Mouse (Mus musculus): Measurements from ENCODE around the gene Atxn1. TPM values are rescaled to one million over a fixed set of nuclear protein-coding genes. Genes with fewer than 3 reads are reported as not detected.

Gene Atxn1
- total RNA-seq, 4 experiments from 2014 or later, result 40.3 to 60.6 (median 42.9) TPM

GRCm38 (mm10) chr13:45685575-45686308, 279.1 kb downstream of the Atxn1 start:
- no peak for DNase-seq (ENCODE audit: low spot score in 2 of 2)

DNA sequence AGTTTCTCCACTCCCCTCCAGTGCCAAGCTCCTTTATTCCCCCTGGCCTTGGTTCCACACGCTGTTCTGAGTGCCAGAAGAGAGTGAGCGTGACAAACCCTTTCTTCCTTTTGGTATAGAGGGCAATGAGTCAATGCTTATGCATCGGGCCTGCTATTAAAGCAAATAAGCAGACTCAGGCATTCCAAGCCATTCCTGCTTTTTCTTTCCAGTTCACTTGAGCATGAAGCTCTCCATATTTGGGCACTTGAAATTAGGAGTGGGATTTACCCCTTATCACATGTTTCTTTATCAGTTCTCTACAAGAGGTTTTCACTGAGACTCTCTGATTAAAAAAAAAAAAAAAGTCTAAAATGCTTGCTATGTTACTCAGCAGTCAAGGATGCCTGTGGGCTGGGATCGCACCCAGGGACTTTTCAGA, 279.9 kb downstream of the Atxn1 start:
- DNase-seq (ENCODE audit: low spot score in 2 of 2), result no peak

- DNase-seq (ENCODE audit: low spot score in 2 of 2), result no peak
Measured at GRCm38 (mm10) chr13:45683991-45684390, 280.8 kb downstream of the Atxn1 start.

GRCm38 (mm10) chr13:45681196-45681595, 283.6 kb downstream of the Atxn1 start:
- DNase-seq (ENCODE audit: low spot score in 2 of 2), result no peak

DNA sequence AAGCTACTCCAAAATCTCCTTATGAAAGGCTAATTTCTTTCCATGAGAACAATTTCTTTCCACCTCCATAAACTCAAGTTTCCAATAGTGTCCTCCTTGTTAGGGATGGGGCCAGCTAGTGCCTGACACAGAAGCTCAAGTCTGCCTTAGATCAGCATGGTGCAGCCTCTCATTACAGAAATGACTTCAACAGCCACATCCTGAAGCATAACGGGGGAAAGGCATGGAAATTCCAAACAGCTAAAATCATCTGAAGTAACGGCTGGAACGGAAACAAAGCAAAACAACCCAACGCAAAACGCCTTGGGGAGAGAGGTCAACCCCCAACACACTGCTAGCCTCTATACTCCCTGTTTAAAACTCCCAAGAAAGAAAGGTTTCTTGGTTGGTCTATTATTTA, 284.2 kb downstream of the Atxn1 start:
- no peak for DNase-seq (ENCODE audit: low spot score in 2 of 2)

DNA sequence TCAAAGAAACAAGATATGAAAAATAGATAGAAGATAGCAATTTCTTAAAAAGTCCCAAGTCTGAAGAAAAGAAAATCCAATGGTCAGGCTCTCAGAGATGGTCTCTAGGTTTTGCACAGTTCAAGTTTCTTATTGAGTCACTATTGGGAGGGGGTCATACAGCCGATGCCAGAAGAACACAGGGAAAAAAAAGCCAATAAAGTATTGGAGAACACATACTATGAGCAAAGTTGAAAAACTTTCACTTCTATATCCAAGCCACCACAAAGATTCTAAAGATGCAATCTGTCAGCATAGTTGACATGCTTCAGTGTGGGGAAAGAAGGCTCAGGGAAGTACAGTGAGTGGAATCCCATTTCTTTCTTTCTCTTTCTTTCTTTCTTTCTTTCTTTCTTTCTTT, 285.7 kb downstream of the Atxn1 start:
- no peak for DNase-seq (ENCODE audit: low spot score in 2 of 2)

DNA sequence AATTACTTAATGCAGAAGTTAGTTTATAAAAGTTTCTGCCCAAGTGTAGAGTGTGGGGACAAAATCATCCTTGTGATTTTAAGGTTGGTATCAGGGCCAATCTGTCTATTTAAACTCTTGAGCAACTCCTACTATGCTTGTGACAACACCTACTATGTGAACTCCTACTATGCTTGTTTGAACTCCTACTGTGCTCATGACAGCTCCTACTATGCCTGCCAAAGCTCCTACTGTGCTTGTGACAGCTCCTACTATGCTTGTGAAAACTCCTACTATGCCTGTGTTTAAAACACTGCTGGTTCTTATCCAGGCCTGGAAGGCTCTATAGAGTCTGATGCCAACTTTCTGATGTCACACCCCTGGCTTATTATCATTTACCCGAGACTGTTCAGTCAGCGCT, 292.2 kb downstream of the Atxn1 start:
- no peak for DNase-seq (ENCODE audit: low spot score in 2 of 2)

DNA sequence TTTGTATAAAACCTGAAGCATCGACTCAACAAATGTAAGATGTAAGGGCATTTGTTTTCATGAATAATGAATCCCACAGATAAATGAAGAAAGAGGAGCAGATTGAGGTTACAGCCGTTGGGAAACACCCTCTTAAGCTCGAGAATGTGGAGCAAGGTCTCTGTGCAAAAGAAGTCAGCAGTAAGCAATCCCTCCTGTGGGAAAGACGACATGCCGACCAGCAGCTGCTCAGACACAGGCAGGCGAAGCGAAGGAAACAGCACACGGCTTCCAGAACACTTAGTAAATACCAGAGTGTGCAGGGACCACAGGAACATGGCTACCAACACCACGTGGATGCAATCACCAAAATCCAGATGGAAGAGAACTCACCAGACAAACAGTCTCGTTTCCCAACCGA, 294.8 kb downstream of the Atxn1 start:
- peak; percentile 20 to 30 for DNase-seq (ENCODE audit: low spot score in 2 of 2)

- DNase-seq (ENCODE audit: low spot score in 2 of 2), result no peak
Measured at GRCm38 (mm10) chr13:45662852-45663251, 302.0 kb downstream of the Atxn1 start.

DNA sequence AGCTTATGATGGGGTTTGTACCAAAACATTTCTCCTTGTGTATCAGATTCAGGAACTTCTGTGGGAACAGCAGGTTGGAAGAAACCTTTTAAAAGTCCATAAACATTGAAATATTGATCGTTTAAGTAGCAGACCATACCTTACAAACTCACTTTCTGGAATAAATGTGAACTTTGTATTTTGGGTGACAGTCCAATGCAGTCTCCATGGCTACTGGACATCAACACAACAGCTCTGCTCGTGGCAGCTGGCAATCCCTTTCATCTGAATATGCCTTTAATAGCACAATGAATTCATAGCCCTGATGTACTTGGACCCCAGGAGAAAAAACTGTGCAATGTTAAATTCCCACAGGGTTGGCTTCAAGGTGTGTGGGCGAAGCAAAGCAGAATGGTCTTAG, 302.6 kb downstream of the Atxn1 start:
- DNase-seq (ENCODE audit: low spot score in 2 of 2), result no peak

- no peak for DNase-seq (ENCODE audit: low spot score in 2 of 2)
Measured at GRCm38 (mm10) chr13:45661283-45662185, 303.3 kb downstream of the Atxn1 start.

DNA sequence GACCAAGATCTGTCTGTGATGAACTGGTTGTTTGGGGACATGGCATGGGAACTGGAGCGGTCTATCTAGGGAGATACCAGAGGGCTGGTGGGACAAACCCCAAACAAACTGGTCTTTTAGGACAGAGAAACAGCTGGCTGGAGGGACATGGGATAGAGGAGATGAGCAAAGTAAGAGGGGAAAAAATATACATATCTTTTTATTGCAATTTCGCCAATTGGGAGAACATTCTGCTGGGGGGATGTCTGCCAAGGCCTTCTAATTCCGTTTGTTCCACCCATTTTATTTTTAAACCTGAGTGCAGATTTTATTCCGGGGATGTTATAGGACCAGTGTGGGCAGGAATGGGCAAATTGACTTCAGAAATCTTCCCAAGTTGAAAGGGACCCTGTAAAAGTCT, 305.0 kb downstream of the Atxn1 start:
- no peak for DNase-seq (ENCODE audit: low spot score in 2 of 2)

DNA sequence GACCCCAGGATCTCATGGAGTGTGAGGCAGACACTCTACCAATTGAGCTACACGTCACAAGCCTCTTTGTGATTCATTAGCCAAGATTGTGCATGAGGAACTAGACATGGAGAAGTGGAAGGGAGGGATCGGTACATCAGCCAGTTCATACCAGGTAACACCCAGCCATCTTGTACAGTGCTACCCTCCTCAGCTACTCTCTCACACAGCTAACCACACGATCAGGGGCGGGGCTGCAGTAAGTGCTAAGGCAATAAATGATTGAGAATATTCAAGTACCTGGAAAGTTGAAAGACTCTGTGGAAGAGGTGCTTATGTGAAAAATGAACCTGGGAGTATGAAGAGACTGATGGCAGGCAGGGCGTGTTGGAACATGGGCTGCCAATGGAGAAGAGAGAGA, 306.5 kb downstream of the Atxn1 start:
- DNase-seq (ENCODE audit: low spot score in 2 of 2), result no peak

GRCm38 (mm10) chr13:45657176-45657575, 307.6 kb downstream of the Atxn1 start:
- DNase-seq (ENCODE audit: low spot score in 2 of 2), result no peak

DNA sequence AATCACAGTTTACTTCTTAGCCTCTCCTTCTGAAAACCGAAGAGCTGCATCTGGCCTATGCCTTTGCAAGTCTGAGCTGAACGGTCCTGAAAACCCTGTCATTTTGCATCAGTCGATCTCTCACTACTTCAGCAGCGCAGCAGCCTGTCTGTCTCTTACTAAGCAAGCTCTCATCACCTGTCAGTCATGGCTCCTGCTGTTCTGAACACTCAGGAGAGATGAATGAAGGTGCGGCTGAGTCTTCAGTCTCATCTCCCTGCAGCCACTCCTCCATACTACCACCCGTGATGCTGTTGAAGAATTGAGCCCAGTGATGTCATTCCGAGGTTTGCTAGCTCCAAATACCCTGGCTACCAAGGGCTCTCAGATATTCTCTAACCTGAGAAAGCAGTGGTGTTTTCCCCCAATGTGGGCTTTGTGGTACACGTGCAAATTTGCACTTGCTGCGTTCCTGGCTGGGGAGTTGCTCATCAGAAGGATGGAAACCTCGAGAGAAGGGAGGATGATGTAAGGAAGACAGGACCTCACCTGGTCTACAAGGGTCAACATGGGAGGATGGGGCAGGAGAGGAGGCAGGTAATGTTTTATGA, 313.1 kb downstream of the Atxn1 start:
- DNase-seq (ENCODE audit: low spot score in 2 of 2), result no peak

GRCm38 (mm10) chr13:45649197-45649812, 315.5 kb downstream of the Atxn1 start:
- no peak for DNase-seq (ENCODE audit: low spot score in 2 of 2)

GRCm38 (mm10) chr13:45643780-45644395, 320.9 kb downstream of the Atxn1 start:
- no peak for DNase-seq (ENCODE audit: low spot score in 2 of 2)

DNA sequence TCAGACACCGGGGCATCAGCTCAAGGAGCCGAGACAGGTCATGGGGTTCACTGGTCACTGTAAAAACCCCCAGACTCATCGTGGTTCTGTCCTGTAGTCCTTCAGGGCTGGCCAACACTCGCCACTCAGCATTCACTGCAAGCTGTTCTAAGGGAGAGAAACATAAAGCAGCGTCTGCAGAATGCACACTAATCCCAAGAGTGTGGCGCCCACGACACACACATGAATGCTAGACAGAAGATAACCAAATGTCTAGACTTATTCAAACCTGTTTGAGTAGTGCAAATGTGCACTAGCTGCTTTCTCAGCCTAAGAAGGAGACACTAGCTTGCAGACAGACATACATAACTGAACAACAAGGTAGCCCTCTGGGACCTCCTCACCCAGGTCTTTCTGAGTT, 321.9 kb downstream of the Atxn1 start:
- DNase-seq (ENCODE audit: low spot score in 2 of 2), result no peak

- DNase-seq (ENCODE audit: low spot score in 2 of 2), result no peak
Measured at GRCm38 (mm10) chr13:45640431-45640830, 324.4 kb downstream of the Atxn1 start.

GRCm38 (mm10) chr13:45638281-45638680, 326.5 kb downstream of the Atxn1 start:
- no peak for DNase-seq (ENCODE audit: low spot score in 2 of 2)

DNA sequence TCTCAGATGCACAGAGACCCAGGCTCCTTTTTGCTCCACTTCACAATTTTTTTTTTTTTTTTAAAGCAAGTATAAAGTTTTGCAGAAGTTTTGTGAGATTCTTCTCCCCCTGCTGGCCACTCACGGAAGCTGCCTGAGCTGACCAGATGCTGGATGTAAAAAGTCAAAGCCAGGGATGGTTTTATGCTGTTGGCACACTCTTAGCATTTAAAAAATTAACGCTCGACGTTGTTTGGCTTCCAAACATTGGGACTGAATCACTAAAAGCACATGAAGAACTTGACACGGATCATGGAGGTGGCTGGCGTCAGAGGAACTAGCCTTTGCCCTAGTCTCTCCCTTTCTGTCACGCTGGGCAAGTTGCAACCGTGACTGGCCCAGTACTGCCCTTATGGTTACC, 327.5 kb downstream of the Atxn1 start:
- no peak for DNase-seq (ENCODE audit: low spot score in 2 of 2)
